Mouse (Mus musculus): Measurements from ENCODE around the gene E330034G19Rik. TPM values are rescaled to one million over a fixed set of nuclear protein-coding genes. Genes with fewer than 3 reads are reported as not detected.

The E330034G19Rik gene
- not detected for total RNA-seq (2021)
- long read RNA-seq, experiment 1: 0 reads
- long read RNA-seq, experiment 2: 0 reads

DNA sequence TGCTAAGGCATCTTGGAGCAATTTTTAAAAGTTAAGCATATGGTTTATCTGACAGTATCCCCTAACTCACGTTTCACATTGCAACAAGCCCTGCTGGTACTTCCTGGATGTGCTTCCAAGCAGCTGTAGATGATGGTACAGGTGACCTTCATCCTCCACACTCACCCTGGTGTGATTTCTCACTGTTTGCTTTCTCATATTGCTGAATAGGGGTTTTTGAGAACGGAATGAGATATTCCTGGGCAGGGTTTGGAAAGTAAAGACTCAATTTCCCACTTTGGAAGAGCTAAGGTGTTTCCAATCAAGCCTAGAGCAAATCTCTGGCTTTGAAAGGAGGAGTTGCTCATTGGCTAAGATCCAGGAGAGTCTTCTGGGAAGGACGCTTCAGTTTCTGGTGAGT, at the start of gene E330034G19Rik:
TSS of gene E330034G19Rik (plus strand) at position 301 of the 400 bp plus-strand sequence.
- H3K4me3 ChIP-seq: no peak within 1 kb of the TSS
- no peak within 1 kb of the TSS for H3K27ac ChIP-seq
- no peak for DNase-seq (ENCODE audit: low spot score in 2 of 2)
- TF ChIP-seq CTCF (conservative IDR thresholded peaks at IDR 0.05): no peak

DNA sequence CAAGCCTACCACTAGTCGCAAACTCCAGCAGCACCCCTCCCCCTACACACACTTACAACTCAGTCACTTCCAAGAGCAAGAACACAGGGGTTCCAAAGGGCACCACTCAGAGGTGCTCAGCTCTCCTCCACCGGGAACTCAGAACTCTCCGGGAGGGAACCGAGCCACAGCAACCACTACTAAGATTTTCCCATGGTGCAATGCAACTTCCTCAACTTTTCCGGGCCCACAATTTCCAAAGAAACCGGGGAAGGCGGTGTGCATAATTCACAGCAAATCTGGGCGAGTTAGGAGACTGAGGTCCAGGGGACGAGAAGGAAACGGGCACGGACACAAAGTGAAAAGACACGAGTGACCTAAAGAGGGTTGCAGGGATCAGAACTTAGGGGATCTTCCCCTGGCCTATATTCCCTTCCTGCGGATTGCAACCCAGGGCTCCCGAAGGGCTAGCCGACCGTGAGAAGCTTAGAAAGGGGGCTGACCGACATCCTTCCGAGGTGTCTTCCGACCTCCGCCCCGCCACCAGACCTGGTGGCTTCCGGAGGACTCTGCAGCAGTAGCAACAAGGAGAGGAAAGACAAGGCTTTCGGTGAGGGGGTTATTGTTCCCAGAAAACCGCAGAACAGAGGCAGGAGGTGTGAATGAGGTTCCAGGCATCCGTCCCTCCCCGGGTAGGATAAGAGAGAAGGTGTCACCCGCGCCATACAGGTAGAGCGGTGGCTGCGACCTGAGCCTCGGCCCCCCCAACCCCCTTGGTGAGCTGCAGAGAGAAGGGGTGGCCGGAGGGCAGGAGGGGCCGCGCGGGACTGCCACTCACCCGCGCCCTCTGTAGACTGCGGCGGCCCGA, 48.5 kb upstream of the E330034G19Rik start:
- Histone ChIP-seq H3K27ac (peak overlapping the region; percentile 95), H3K4me3 (peak overlapping the region; percentile 94)
- TF ChIP-seq CTCF (conservative IDR thresholded peaks at IDR 0.05): no peak
- peak in 1 of 2 experiments; percentile 36 for DNase-seq (ENCODE audit: low spot score in 2 of 2)

DNA sequence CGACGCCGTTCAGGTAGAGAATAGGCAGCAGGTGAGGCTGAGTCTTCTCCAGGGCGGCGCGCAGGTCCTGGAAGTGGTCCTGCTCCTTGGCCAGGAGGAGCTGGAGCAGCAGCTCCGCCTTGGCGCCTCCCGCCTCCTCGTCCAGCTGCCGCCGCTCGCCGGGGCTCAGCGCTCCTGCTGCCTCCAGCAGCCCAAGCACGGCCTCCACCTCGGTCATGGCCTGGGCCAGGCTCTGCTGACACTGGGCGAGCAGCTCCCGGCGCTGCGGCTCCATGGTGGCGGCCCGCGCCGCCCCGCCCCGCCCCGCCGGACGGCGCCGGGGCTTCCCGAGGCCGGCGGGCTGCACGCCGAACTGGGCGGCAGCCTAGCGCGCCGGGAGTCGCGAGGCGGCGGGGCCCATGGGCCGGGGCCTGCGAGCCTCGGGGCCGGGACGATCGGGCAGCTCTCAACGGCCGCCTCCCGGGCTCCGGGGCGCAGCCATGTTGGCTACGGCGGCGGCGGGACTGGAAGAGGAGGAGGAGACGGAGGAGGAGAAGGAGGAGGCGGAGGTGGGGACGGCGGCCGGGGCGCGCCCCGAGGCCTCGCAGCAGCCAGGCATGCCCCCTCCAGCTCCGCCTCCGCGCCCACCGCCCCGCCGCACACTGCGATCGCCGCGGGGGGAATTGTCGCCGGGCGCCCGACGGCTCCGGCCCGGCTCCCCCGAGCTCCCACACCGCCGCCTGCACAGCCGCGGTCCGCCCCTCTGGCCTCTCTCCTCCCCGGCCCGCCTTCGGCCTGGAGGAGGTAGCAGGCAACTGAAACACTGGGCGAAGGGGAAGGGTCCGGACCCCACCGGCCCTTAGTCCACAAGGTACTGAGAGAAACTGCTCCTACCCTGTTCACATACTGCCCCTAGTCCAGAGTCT, 47.6 kb upstream of the E330034G19Rik start, which contains the start of gene Dlg5:
TSS of gene Dlg5 (minus strand) at position 744 of the 905 bp plus-strand sequence.
- TF ChIP-seq CTCF (conservative IDR thresholded peaks at IDR 0.05): 0 out of 2 replicates have a peak, but pooled peaks have one; percentile 2
- H3K4me3 ChIP-seq: peak within 1 kb of the TSS; percentile 94
- H3K27ac ChIP-seq: peak within 1 kb of the TSS; percentile 95
- peak; percentile 15 to 47 for DNase-seq (ENCODE audit: low spot score in 2 of 2)

DNA sequence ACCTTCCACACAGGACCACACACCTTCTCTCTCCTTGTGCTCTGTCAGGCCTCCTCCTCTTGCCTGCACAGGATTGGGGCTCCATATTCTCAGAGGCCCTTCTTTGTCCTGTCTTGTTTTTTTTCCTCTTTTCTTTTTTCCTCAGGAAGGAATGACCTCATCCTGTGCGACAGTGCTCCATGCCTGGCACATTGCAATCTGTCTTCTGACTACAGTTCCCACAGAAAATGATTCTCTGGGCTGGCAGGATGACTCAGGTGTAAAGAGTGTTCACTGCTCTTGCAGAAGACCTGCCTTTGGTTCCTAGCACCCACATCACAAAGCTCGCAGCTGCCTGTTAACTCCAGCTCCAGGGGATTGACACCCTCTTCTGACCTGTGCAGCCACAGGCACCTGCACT, 43.1 kb upstream of the E330034G19Rik start:
- no peak for TF ChIP-seq CTCF (conservative IDR thresholded peaks at IDR 0.05)
- no peak overlapping the region for H3K27ac ChIP-seq
- DNase-seq (ENCODE audit: low spot score in 2 of 2): no peak
- H3K4me3 ChIP-seq: no peak overlapping the region

DNA sequence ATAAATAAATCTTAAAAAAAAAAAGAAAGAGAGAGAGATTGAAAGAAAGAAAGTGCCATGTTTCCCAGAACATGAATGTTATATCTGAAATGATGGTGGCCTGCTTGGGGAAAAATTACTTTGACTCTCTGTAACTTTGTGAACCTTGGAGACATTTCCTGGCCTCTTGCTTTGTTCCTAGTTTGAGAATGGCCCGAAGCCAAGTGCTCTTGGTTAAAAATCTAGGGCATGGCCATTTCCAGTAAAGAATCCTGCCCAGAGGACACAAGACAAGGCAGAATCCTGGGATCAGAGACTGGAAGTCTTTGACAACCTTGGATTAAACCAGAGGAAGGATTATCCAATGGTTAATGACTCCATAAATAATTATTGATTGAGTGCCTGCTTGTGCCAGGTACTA, 41.7 kb upstream of the E330034G19Rik start:
- TF ChIP-seq CTCF (conservative IDR thresholded peaks at IDR 0.05): no peak
- H3K4me3 ChIP-seq: no peak overlapping the region
- H3K27ac ChIP-seq: no peak overlapping the region
- no peak for DNase-seq (ENCODE audit: low spot score in 2 of 2)

DNA sequence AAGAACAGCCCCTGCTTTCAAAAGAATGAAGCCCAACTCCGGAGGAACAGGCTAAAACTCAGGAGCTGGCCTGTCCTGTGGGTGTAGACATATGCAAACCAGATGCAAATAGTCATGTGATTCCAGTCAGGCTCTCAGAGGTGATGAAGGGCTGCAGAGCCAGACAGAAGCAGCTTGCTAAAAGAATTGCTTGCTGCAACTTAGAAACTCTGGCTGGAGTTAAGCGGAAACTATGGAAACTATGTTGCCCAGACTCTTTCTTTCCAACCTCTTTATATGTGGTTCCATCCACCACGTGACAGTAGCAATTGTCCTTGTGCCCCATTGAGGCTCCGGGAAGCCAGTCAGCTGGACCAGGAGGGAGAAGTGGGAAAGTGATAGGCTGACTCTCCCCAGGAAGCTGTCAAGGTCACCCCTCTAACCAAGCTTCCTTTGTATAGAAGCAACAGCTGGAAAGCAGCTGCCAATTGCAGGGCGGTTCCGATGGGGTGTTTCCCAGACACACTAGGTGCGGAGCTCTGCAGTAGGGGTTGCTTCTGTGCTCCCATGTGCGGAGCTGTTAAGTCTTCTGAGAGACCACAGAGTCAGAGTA, 39.3 kb upstream of the E330034G19Rik start:
- Histone ChIP-seq H3K4me3 (no peak overlapping the region), H3K27ac (no peak overlapping the region)
- no peak for TF ChIP-seq CTCF (conservative IDR thresholded peaks at IDR 0.05)
- DNase-seq (ENCODE audit: low spot score in 2 of 2): no peak

DNA sequence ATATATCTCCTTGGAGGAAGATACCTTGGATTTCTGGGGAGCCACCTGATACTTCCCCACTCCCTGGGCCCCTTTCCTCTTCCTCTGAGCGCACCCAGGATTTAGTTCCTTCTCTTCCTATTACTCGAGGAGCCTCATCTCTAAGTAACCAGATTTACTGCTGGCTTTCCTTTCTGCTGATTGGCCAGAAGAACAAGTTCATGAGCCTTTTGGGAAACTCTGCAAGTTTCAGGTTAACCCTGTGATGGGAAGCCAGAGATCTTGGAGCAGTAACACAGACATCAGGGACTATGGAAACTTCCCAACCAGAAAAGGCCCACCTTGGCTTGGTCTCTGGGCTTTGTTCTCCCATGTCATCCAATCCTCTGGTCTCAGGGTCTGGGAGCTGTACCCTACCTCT, 37.1 kb upstream of the E330034G19Rik start:
- H3K4me3 ChIP-seq: no peak overlapping the region
- no peak overlapping the region for H3K27ac ChIP-seq
- TF ChIP-seq CTCF (conservative IDR thresholded peaks at IDR 0.05): no peak
- no peak for DNase-seq (ENCODE audit: low spot score in 2 of 2)

DNA sequence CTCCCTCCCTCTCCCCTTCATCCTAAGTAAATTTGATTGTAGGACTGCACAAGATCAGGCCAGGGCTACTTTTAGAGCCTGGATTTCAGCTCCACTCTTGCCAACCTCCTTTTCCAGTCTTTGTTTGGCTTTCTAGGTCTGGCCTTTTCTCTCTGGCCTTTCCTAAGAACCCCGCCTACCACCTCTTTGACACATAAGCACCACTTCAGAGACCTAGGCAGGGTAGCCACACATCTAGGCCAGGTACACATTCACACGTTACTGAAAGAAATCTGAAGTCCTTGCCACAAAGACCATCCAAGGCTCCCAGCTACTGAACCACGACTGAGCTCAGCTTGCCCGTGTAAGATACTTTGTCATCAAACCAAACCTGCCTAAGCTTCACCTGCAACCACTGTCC, 32.6 kb upstream of the E330034G19Rik start:
- no peak overlapping the region for H3K27ac ChIP-seq
- TF ChIP-seq CTCF (conservative IDR thresholded peaks at IDR 0.05): no peak
- DNase-seq (ENCODE audit: low spot score in 2 of 2): no peak
- no peak overlapping the region for H3K4me3 ChIP-seq

DNA sequence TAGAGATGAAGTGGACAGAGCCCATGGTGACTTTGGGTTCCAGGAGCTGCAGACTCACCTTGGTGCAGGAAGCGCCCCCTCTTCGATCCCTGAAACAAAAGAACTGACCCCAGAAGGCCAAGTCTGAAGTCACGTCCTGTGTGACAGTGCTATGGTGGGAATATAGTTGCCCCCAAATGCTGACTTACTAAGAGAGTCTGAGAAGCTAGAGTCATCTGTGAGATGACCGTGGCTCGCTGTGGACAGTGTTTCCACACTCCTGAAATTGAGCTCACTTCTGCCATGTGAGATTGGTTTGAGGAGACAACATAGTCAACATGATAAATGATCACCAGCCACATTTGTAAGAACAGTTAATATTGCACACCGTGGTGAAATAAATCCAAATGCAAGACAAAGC, 30.6 kb upstream of the E330034G19Rik start:
- no peak for TF ChIP-seq CTCF (conservative IDR thresholded peaks at IDR 0.05)
- Histone ChIP-seq H3K4me3 (no peak overlapping the region), H3K27ac (peak overlapping the region; percentile 70)
- no peak for DNase-seq (ENCODE audit: low spot score in 2 of 2)

DNA sequence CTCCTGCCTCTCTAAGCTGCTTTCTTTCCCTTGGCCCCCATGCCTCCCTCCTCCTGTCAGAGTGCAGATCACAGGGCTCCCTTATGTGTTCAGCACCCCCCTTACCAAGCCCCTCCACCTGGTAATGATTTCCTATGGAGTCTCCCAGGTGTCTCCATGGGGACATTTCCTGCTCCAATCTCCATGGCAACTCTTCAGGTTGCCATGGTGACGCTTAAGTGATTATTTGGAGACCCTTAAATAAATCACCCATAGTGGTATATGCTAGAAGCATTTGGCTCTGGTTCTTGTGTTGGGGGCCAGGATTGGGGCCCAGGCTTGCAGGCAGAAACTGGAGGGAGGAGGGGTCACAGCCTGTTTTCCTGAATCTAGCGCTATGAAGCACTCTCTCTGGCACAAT, 30.1 kb upstream of the E330034G19Rik start:
- Histone ChIP-seq H3K27ac (peak overlapping the region; percentile 70), H3K4me3 (no peak overlapping the region)
- DNase-seq (ENCODE audit: low spot score in 2 of 2): peak in 1 of 2 experiments; percentile 29
- TF ChIP-seq CTCF (conservative IDR thresholded peaks at IDR 0.05): no peak

DNA sequence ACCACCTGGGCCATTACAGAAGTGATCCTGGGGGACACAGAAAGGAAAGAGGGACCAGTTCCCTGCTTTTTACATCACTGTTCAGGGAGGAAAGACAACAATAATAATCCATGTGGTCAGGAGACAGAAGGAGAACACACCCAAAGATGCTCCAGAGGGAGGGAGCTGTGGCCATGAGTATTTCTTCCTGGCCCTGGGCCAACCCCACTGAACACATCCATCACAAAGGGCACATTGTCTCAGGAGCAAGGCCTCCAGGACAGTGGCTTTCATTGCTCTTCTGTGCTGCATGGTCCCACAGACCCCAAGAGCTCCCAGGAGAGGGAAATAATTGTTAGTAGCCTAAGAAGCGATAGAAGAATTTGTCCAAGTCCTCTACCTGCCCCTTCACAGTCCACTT, 23.4 kb upstream of the E330034G19Rik start:
- DNase-seq (ENCODE audit: low spot score in 2 of 2): no peak
- no peak overlapping the region for H3K4me3 ChIP-seq
- no peak overlapping the region for H3K27ac ChIP-seq
- TF ChIP-seq CTCF (conservative IDR thresholded peaks at IDR 0.05): no peak

DNA sequence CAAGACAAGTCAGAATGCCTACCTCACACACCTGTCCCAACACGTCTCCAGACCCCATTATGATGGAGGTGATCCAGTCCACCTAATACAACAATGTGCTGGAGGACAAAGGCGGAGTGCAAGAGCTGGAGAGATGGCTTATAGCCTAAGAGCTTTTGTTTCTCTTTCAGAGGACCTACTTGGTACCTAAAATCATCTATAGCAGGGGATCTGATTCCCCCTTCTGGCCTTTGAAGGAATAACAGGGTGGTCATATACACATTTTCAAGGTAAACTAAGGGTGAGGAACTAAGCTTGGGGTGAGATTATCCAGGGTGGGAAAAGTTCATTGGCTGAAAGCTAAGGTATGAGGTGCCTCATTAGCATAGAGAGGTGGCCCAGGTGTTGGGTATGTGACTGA, 19.4 kb upstream of the E330034G19Rik start:
- peak; percentile 82 for TF ChIP-seq CTCF (conservative IDR thresholded peaks at IDR 0.05)
- H3K27ac ChIP-seq: no peak overlapping the region
- H3K4me3 ChIP-seq: no peak overlapping the region
- DNase-seq (ENCODE audit: low spot score in 2 of 2): peak; percentile 40 to 49

DNA sequence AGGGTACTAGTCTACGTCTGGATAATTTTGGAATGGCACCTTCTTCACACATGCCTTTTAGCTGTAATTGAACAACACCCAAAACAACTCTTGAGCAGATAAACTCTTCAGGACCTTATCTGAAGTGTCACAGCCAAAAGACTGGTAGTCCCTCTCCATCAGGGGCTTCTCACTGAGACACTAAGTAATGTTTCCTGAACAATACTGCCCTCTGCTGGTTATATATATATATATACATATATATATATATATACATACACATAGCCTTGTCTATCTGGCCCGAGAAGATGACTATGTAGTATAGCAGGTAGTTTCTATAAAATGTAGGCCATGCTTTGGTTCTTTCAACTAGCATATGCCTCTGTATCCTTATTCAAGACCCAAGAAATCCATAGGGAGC, 17.5 kb upstream of the E330034G19Rik start:
- DNase-seq (ENCODE audit: low spot score in 2 of 2): no peak
- H3K4me3 ChIP-seq: no peak overlapping the region
- H3K27ac ChIP-seq: no peak overlapping the region
- peak; percentile 74 for TF ChIP-seq CTCF (conservative IDR thresholded peaks at IDR 0.05)

All from layer of hippocampus, adult 2 months (tissue).